Mouse (Mus musculus) stomach, embryonic 14.5 days (tissue): ENCODE data around the gene Ifna5. TPM values are rescaled to one million over a fixed set of nuclear protein-coding genes. Genes with fewer than 3 reads are reported as not detected.

Experiments used
- polyA plus RNA-seq: library from polyadenylated mRNA; unstranded; fragments of >200 nt; fragmentation: Nextera tagmentation; extraction: Ambion mirVana; gene quantifications from 2 replicates; pipeline ENCODE4 v1.2.1, GENCODE M21; 2014

Gene Ifna5
- polyA plus RNA-seq, 1 experiment from 2014 or later = not detected

Other genes starting within 250 kb of the Ifna5 start
- gene Ifna9, start 243.1 kb upstream of the Ifna5 start, polyA plus RNA-seq = not detected in 2 replicates
- gene Ifna12, start 232.1 kb upstream of the Ifna5 start, polyA plus RNA-seq = not detected in 2 replicates
- not detected in 2 replicates for gene C87499, start 201.1 kb upstream of the Ifna5 start, polyA plus RNA-seq
- gene Ifna13, start 191.1 kb upstream of the Ifna5 start, polyA plus RNA-seq = not detected in 2 replicates
- gene Ifna16, start 158.6 kb upstream of the Ifna5 start, polyA plus RNA-seq = not detected in 2 replicates
- not detected in 2 replicates for gene Ifna2, start 151.6 kb upstream of the Ifna5 start, polyA plus RNA-seq
- not detected in 2 replicates for gene Ifnab, start 144.2 kb upstream of the Ifna5 start, polyA plus RNA-seq
- gene Gm26566, start 113.7 kb upstream of the Ifna5 start, polyA plus RNA-seq = 0.64 and 1.7 TPM in 2 replicates
- gene Klhl9, start 113.1 kb upstream of the Ifna5 start, polyA plus RNA-seq = 121 and 128 TPM in 2 replicates
- gene Gm13271, start 80.7 kb upstream of the Ifna5 start, polyA plus RNA-seq = not detected in 2 replicates
- gene Gm13283, start 75.4 kb upstream of the Ifna5 start, polyA plus RNA-seq = 0.24 TPM in 1 of 2 replicates, not detected in the other
- gene Gm13290, start 61.7 kb upstream of the Ifna5 start, polyA plus RNA-seq = 0.26 and 0.43 TPM in 2 replicates
- not detected in 2 replicates for gene Gm13289, start 58.6 kb upstream of the Ifna5 start, polyA plus RNA-seq
- not detected in 2 replicates for gene Gm13272, start 55.7 kb upstream of the Ifna5 start, polyA plus RNA-seq
- gene Ifnz, start 53.4 kb upstream of the Ifna5 start, polyA plus RNA-seq = not detected in 2 replicates
- not detected in 2 replicates for gene Gm13276, start 49.8 kb upstream of the Ifna5 start, polyA plus RNA-seq
- not detected in 2 replicates for gene Gm13277, start 46.9 kb upstream of the Ifna5 start, polyA plus RNA-seq
- gene Gm13278, start 44.0 kb upstream of the Ifna5 start, polyA plus RNA-seq = not detected in 2 replicates
- gene Gm13275, start 41.0 kb upstream of the Ifna5 start, polyA plus RNA-seq = not detected in 2 replicates
- not detected in 2 replicates for gene Gm13279, start 38.1 kb upstream of the Ifna5 start, polyA plus RNA-seq
- 1.00 and 1.5 TPM in 2 replicates for gene Gm13285, start 35.9 kb upstream of the Ifna5 start, polyA plus RNA-seq
- not detected in 2 replicates for gene Gm13287, start 32.3 kb upstream of the Ifna5 start, polyA plus RNA-seq
- not detected in 2 replicates for gene Gm13288, start 30.0 kb upstream of the Ifna5 start, polyA plus RNA-seq
- gene Ifna7, start 19.3 kb upstream of the Ifna5 start, polyA plus RNA-seq = not detected in 2 replicates
- not detected in 2 replicates for gene Ifna11, start 15.6 kb upstream of the Ifna5 start, polyA plus RNA-seq
- gene Ifna6, start 8.1 kb upstream of the Ifna5 start, polyA plus RNA-seq = not detected in 2 replicates
- gene Ifna4, start 6.3 kb downstream of the Ifna5 start, polyA plus RNA-seq = not detected in 2 replicates
- gene Ifna1, start 14.6 kb downstream of the Ifna5 start, polyA plus RNA-seq = not detected in 2 replicates
- gene Ifne, start 44.7 kb downstream of the Ifna5 start, polyA plus RNA-seq = not detected in 2 replicates